Mouse (Mus musculus): ENCODE results near the gene Ly86. TPM values are rescaled to one million over a fixed set of nuclear protein-coding genes. Genes with fewer than 3 reads are reported as not detected.

The Ly86 gene
- polyA plus RNA-seq, 1 experiment from 2014 or later, result 3.1 TPM

DNA sequence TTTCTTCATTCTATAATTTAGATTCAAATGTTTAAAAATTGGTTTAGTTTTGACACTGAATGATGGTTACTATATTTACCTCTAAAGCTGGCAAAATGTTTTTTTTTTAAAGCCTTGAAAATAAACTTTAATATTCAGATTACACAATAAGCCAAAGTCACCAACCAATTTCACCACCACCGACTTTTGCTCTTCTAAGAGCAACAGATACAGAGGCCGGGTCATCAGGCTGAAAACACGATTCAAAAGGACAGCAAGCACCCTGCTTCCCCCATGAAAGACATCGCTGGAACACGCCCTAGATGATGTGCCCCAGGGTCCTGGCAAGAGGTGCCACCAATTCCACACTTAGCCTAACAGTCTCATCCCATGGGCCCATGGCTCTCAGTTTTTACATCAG, 113.5 kb downstream of the Ly86 start:
- H3K4me1 ChIP-seq (ENCODE audit: control insufficient read depth, insufficient read depth, low read length), result no peaks in the 10 kb centered on the region
- H3K27ac ChIP-seq (replicated peaks; ENCODE audit: low read depth, low read length), result no peak overlapping the region
- H3K4me2 ChIP-seq (ENCODE audit: low read depth, severe bottlenecking), result no peak overlapping the region
- ATAC-seq (ENCODE audit: insufficient number of reproducible peaks, low FRiP score, low TSS enrichment, low read depth) (no peak), DNase-seq (ENCODE audit: low spot score) (no peak)
- no peak overlapping the region for H3K9ac ChIP-seq (ENCODE audit: low read length)
- no peaks in the 10 kb centered on the region for H3K36me3 ChIP-seq (ENCODE audit: control insufficient read depth, insufficient read depth, low read length)
- H3K9me3 ChIP-seq (ENCODE audit: control insufficient read depth, low read length), result no peaks in the 10 kb centered on the region
- 85% methylated on average over 5 of the region's 5 CpGs for WGBS
- no peaks in the 10 kb centered on the region for H3K27me3 ChIP-seq (ENCODE audit: control insufficient read depth, insufficient read depth, low read length)
- no peak overlapping the region for H3K4me3 ChIP-seq (ENCODE audit: low read depth, low read length)

- WGBS, result 85% methylated on average over 10 of the region's 10 CpGs
- Histone ChIP-seq H3K4me2 (ENCODE audit: low read depth, severe bottlenecking) (no peak overlapping the region), H3K9me3 (ENCODE audit: control insufficient read depth, low read length) (no peaks in the 10 kb centered on the region), H3K9ac (ENCODE audit: low read length) (no peak overlapping the region), H3K27ac (replicated peaks; ENCODE audit: low read depth, low read length) (no peak overlapping the region), H3K36me3 (ENCODE audit: control insufficient read depth, insufficient read depth, low read length) (no peaks in the 10 kb centered on the region), H3K4me3 (ENCODE audit: low read depth, low read length) (no peak overlapping the region), H3K4me1 (ENCODE audit: control insufficient read depth, insufficient read depth, low read length) (no peaks in the 10 kb centered on the region), H3K27me3 (ENCODE audit: control insufficient read depth, insufficient read depth, low read length) (no peaks in the 10 kb centered on the region)
- ATAC-seq (ENCODE audit: insufficient number of reproducible peaks, low FRiP score, low TSS enrichment, low read depth), result no peak
- DNase-seq (ENCODE audit: low spot score), result no peak
Measured at GRCm38 (mm10) chr13:37459022-37459421, 114.0 kb downstream of the Ly86 start.

DNA sequence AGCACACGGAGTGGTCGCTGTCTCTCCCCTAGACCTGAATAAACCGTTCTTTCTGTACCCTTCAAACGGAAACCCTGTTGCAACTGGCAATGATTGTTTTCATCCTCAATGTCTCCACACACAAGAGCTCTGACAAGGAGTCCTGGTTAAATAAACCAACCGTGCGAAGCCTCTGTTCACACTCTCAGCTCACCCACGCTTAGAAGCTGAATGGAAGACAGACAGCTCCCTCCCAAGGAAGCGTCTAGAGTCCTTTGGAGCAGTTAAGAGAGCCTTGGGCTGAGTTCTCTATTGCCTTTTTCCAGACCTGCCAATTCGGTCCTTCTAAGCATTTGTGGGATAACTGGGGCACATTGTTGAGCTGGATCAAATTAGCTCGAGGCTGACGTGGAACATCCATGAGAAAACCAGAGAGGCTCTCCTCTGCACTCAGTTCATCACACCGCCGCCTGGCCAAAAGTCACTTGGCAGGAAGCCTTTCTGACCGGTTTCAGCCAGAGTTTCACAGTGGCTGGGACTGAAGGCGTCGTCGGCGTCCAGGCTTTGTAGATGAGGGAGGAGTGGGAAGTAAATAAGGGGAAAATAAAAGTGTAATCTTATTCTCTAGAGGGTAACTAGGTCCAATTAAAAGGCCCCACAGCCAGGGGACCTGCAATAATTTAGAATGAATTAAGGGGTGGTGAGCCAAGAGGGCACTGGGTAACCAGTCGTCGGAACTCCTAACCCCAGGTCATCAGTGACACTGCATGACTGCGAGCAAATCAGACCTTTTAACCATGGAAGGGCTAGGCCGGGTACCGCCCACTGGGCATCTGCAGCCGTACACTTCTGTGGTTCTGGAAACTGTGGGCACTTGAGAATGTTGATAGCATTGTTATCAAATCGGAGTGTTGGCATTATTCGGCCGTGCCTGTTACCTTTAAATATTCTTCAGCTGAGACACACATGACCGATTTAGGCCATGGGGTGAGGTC, 115.2 kb downstream of the Ly86 start:
- no peak for DNase-seq (ENCODE audit: low spot score)
- no peaks in the 10 kb centered on the region for H3K36me3 ChIP-seq (ENCODE audit: control insufficient read depth, insufficient read depth, low read length)
- WGBS, result 66% methylated on average over 28 of the region's 28 CpGs

DNA sequence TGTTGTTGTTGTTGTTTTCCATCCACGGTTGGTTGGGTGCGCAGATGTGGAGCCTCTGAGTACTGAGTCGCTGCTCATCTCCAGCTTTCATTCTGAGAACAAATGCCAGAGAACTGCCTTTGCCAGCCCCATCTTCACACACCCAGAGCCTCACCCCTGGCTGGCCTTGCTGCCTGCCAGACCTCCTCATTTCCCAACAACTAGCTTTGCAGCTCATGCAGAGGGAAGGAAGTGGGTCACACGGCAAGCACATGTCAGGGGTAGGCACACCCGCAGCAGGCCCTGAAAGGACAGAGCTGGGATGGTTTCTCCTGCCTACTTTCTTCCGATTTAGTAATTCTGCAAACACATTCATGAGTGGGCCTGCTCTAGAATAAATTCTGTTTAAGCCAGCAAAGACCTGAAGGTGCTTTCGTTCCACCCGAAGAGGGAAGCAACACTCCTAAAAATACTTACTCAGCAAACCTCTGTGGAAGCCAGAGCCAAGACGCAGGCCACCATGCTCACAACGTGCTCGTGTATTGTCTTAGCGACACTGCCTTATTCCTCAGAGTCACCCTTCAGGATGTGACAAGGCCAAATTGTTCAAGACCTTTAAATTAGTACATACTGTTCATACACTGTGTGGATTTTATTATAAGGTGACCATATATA, 117.2 kb downstream of the Ly86 start:
- Histone ChIP-seq H3K36me3 (ENCODE audit: control insufficient read depth, insufficient read depth, low read length) (no peaks in the 10 kb centered on the region), H3K4me1 (ENCODE audit: control insufficient read depth, insufficient read depth, low read length) (no peaks in the 10 kb centered on the region), H3K4me3 (ENCODE audit: low read depth, low read length) (no peak overlapping the region), H3K27me3 (ENCODE audit: control insufficient read depth, insufficient read depth, low read length) (no peaks in the 10 kb centered on the region), H3K9ac (ENCODE audit: low read length) (no peak overlapping the region), H3K9me3 (ENCODE audit: control insufficient read depth, low read length) (no peaks in the 10 kb centered on the region), H3K27ac (replicated peaks; ENCODE audit: low read depth, low read length) (no peak overlapping the region), H3K4me2 (ENCODE audit: low read depth, severe bottlenecking) (no peak overlapping the region)
- 90% methylated on average over 12 of the region's 12 CpGs for WGBS
- ATAC-seq (ENCODE audit: insufficient number of reproducible peaks, low FRiP score, low TSS enrichment, low read depth) (no peak), DNase-seq (ENCODE audit: low spot score) (no peak)

More for the DNA sequence above, 115.2 kb downstream of the Ly86 start:
- H3K4me2 ChIP-seq (ENCODE audit: low read depth, severe bottlenecking), result no peak overlapping the region
- H3K9ac ChIP-seq (ENCODE audit: low read length), result no peak overlapping the region
- no peak for ATAC-seq (ENCODE audit: insufficient number of reproducible peaks, low FRiP score, low TSS enrichment, low read depth)
- H3K4me3 ChIP-seq (ENCODE audit: low read depth, low read length), result no peak overlapping the region
- no peak overlapping the region for H3K27ac ChIP-seq (replicated peaks; ENCODE audit: low read depth, low read length)
- H3K27me3 ChIP-seq (ENCODE audit: control insufficient read depth, insufficient read depth, low read length), result no peaks in the 10 kb centered on the region
- no peaks in the 10 kb centered on the region for H3K9me3 ChIP-seq (ENCODE audit: control insufficient read depth, low read length)
- no peaks in the 10 kb centered on the region for H3K4me1 ChIP-seq (ENCODE audit: control insufficient read depth, insufficient read depth, low read length)

DNA sequence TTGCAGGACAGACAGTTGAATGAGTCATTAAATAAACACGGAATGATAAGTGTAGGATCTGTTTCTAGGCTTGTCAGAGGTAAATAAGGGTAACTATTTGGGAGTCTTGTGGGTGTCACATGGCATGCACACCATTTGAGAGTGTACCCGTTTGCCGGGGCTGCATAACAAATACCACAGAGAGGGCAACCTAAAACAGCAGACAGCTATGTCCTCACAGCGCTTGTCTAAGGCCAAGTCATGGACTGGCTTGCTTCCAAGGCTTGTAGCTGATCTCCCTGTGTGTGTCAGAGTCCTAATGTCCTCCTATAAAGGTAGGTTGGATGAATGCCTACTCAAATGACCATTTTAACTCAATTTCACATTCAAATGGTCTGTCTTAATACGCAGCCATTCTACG, 120.7 kb downstream of the Ly86 start:
- H3K9ac ChIP-seq (ENCODE audit: low read length), result no peak overlapping the region
- 83% methylated on average over 6 of the region's 6 CpGs for WGBS
- no peak for ATAC-seq (ENCODE audit: insufficient number of reproducible peaks, low FRiP score, low TSS enrichment, low read depth)
- H3K4me1 ChIP-seq (ENCODE audit: control insufficient read depth, insufficient read depth, low read length), result 0 out of 2 replicates have a peak, but pooled peaks cover 2% of the 10 kb centered on the region
- DNase-seq (ENCODE audit: low spot score), result no peak
- no peak overlapping the region for H3K4me3 ChIP-seq (ENCODE audit: low read depth, low read length)
- no peaks in the 10 kb centered on the region for H3K9me3 ChIP-seq (ENCODE audit: control insufficient read depth, low read length)
- no peaks in the 10 kb centered on the region for H3K36me3 ChIP-seq (ENCODE audit: control insufficient read depth, insufficient read depth, low read length)
- no peaks in the 10 kb centered on the region for H3K27me3 ChIP-seq (ENCODE audit: control insufficient read depth, insufficient read depth, low read length)
- no peak overlapping the region for H3K4me2 ChIP-seq (ENCODE audit: low read depth, severe bottlenecking)
- H3K27ac ChIP-seq (replicated peaks; ENCODE audit: low read depth, low read length), result no peak overlapping the region

DNA sequence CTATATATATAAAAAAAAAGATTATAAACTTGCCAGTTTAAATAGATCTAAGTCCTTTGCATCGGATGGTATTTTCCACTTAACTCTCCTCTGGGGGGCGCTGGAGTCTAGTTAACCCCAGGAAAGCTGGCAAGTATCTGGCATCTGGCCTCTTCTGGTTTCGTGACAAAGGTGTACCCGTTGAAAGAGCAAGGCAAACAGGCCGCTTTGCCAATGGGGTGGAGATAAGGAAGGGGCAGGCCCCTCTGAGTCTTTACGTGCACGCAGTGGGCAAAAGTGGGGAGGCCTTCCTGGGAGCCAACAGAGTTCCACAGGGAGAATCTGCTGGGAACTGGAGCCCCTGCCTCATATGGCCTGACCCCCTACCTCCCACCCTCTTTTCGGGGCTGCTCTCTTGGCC, 122.8 kb downstream of the Ly86 start:
- no peak overlapping the region for H3K4me3 ChIP-seq (ENCODE audit: low read depth, low read length)
- peak; percentile 79 for DNase-seq (ENCODE audit: low spot score)
- 11% methylated on average over 8 of the region's 8 CpGs for WGBS
- no peaks in the 10 kb centered on the region for H3K27me3 ChIP-seq (ENCODE audit: control insufficient read depth, insufficient read depth, low read length)
- H3K4me2 ChIP-seq (ENCODE audit: low read depth, severe bottlenecking), result no peak overlapping the region
- 0 out of 2 replicates have a peak, but pooled peaks cover 2% of the 10 kb centered on the region for H3K4me1 ChIP-seq (ENCODE audit: control insufficient read depth, insufficient read depth, low read length)
- ATAC-seq (ENCODE audit: insufficient number of reproducible peaks, low FRiP score, low TSS enrichment, low read depth), result no peak
- H3K36me3 ChIP-seq (ENCODE audit: control insufficient read depth, insufficient read depth, low read length), result no peaks in the 10 kb centered on the region
- H3K9me3 ChIP-seq (ENCODE audit: control insufficient read depth, low read length), result no peaks in the 10 kb centered on the region
- no peak overlapping the region for H3K9ac ChIP-seq (ENCODE audit: low read length)
- H3K27ac ChIP-seq (replicated peaks; ENCODE audit: low read depth, low read length), result no peak overlapping the region
